Mouse (Mus musculus) frontal cortex, adult 2 months (tissue): Measurements from ENCODE around the gene Tm9sf3. TPM values are rescaled to one million over a fixed set of nuclear protein-coding genes. Genes with fewer than 3 reads are reported as not detected.

Experiments used
- DNase-seq, 2 experiments: peaks; one replicate each; pipeline ENCODE4 v3.0.0; 2022; ENCODE audit warnings: low spot score in 1 of 2; ENCODE audit errors: extremely low spot score in 1 of 2
- polyA plus RNA-seq: library from polyadenylated mRNA; depleted of rRNA; stranded (reverse); fragments of >200 nt; gene quantifications from 2 replicates; pipeline ENCODE4 v1.2.3, GENCODE M21; 2012; rRNA removed

Tm9sf3 gene
- polyA plus RNA-seq, 1 experiment: 95.7 TPM

GRCm38 (mm10) chr19:41190876-41191434, 72.8 kb downstream of the Tm9sf3 start:
- no peak for DNase-seq

- DNase-seq: no peak
These were observed 86.5 kb downstream of the Tm9sf3 start for GRCm38 (mm10) chr19:41177331-41177730.

- no peak for DNase-seq
These were observed 86.9 kb downstream of the Tm9sf3 start for GRCm38 (mm10) chr19:41176881-41177280.

GRCm38 (mm10) chr19:41165914-41166235, 97.9 kb downstream of the Tm9sf3 start:
- no peak for DNase-seq

- DNase-seq: no peak
These were observed 98.5 kb downstream of the Tm9sf3 start for GRCm38 (mm10) chr19:41165144-41165913.

GRCm38 (mm10) chr19:41164447-41165095, 99.2 kb downstream of the Tm9sf3 start:
- DNase-seq: no peak

Other genes with a start within 250 kb of the Tm9sf3 start
- 0.06 and 0.12 TPM in 2 replicates for gene Dntt, start 234.7 kb downstream of the Tm9sf3 start, polyA plus RNA-seq
- gene Opalin, start 186.9 kb downstream of the Tm9sf3 start, polyA plus RNA-seq: 17.0 and 19.5 TPM in 2 replicates
- 0.38 and 0.58 TPM in 2 replicates for gene Tll2, start 57.2 kb downstream of the Tm9sf3 start, polyA plus RNA-seq
- gene Pik3ap1, start 121.1 kb upstream of the Tm9sf3 start, polyA plus RNA-seq: 2.3 and 3.1 TPM in 2 replicates
- 3.1 and 3.5 TPM in 2 replicates for gene Lcor, start 218.6 kb upstream of the Tm9sf3 start, polyA plus RNA-seq